Mouse (Mus musculus) cerebellum, adult (tissue): ENCODE data around the gene Ccdc33.

Experiments
- ATAC-seq: cut with Nextera tagmentation; 2 replicates; pipeline ENCODE4 v1.9.2; 2017; ENCODE audit warnings: mild to moderate bottlenecking, moderate library complexity, mixed read lengths; ENCODE audit not compliant: insufficient number of reproducible peaks, low FRiP score, low TSS enrichment

Ccdc33 gene

GRCm38 (mm10) chr9:58131735-58132134, 13.1 kb upstream of the Ccdc33 start:
- ATAC-seq: no peak

- no peak for ATAC-seq
Measured at GRCm38 (mm10) chr9:58130909-58131308, 12.3 kb upstream of the Ccdc33 start.

GRCm38 (mm10) chr9:58129508-58129907, 10.9 kb upstream of the Ccdc33 start:
- no peak for ATAC-seq

GRCm38 (mm10) chr9:58128926-58129413, 10.3 kb upstream of the Ccdc33 start:
- no peak for ATAC-seq

GRCm38 (mm10) chr9:58125811-58126210, 7.2 kb upstream of the Ccdc33 start:
- ATAC-seq: no peak

- no peak for ATAC-seq
Measured at GRCm38 (mm10) chr9:58125085-58125484, 6.5 kb upstream of the Ccdc33 start.

- no peak for ATAC-seq
Measured at GRCm38 (mm10) chr9:58116024-58116651, 2.5 kb downstream of the Ccdc33 start.

- no peak for ATAC-seq
Measured at GRCm38 (mm10) chr9:58115297-58115925, 3.2 kb downstream of the Ccdc33 start.

GRCm38 (mm10) chr9:58114019-58114418, 4.6 kb downstream of the Ccdc33 start:
- ATAC-seq: no peak

GRCm38 (mm10) chr9:58113279-58113884, 5.2 kb downstream of the Ccdc33 start:
- no peak for ATAC-seq

GRCm38 (mm10) chr9:58112866-58113278, 5.8 kb downstream of the Ccdc33 start:
- ATAC-seq: no peak

GRCm38 (mm10) chr9:58112321-58112751, 6.3 kb downstream of the Ccdc33 start:
- no peak for ATAC-seq

GRCm38 (mm10) chr9:58111431-58111830, 7.2 kb downstream of the Ccdc33 start:
- peak; percentile 87 for ATAC-seq

GRCm38 (mm10) chr9:58110787-58111186, 7.8 kb downstream of the Ccdc33 start:
- peak; percentile 18; the same call in 1 of the 2 replicates for ATAC-seq

- ATAC-seq: no peak
Measured at GRCm38 (mm10) chr9:58107494-58107893, 11.1 kb downstream of the Ccdc33 start.

GRCm38 (mm10) chr9:58105595-58106169, 12.9 kb downstream of the Ccdc33 start:
- ATAC-seq: no peak

- no peak for ATAC-seq
Measured at GRCm38 (mm10) chr9:58103647-58104046, 15.0 kb downstream of the Ccdc33 start.

- ATAC-seq: no peak
Measured at GRCm38 (mm10) chr9:58102013-58102412, 16.6 kb downstream of the Ccdc33 start.

- ATAC-seq: no peak
Measured at GRCm38 (mm10) chr9:58099836-58100565, 18.6 kb downstream of the Ccdc33 start.

GRCm38 (mm10) chr9:58096629-58097301, 21.9 kb downstream of the Ccdc33 start:
- ATAC-seq: no peak; the same call in 1 of the 2 replicates
